Mouse (Mus musculus) right cerebral cortex, postnatal 25 days (tissue): ENCODE results near the gene Dusp7.

Experiments used
- DNase-seq: peaks from one replicate; pipeline ENCODE4 v3.0.0; 2022

Gene Dusp7

GRCm38 (mm10) chr9:106355217-106355974 is 13.0 kb upstream of the Dusp7 start:
- DNase-seq, result no peak

GRCm38 (mm10) chr9:106355975-106356286 is 12.5 kb upstream of the Dusp7 start:
- DNase-seq, result no peak

- no peak for DNase-seq
Measured at GRCm38 (mm10) chr9:106356323-106356844, 12.0 kb upstream of the Dusp7 start.

GRCm38 (mm10) chr9:106357167-106357566 is 11.3 kb upstream of the Dusp7 start:
- no peak for DNase-seq

- DNase-seq, result no peak
Measured at GRCm38 (mm10) chr9:106359297-106359696, 9.1 kb upstream of the Dusp7 start.

- no peak for DNase-seq
Measured at GRCm38 (mm10) chr9:106361140-106361539, 7.3 kb upstream of the Dusp7 start.

- no peak for DNase-seq
Measured at GRCm38 (mm10) chr9:106365333-106365732, 3.1 kb upstream of the Dusp7 start.

GRCm38 (mm10) chr9:106366188-106366587 is 2.2 kb upstream of the Dusp7 start:
- DNase-seq, result no peak

GRCm38 (mm10) chr9:106367001-106367400 is 1.4 kb upstream of the Dusp7 start:
- no peak for DNase-seq

- peak; percentile 99 for DNase-seq
Measured at GRCm38 (mm10) chr9:106367592-106368111, 780 bp upstream of the Dusp7 start.

GRCm38 (mm10) chr9:106368831-106369501 is 534 bp downstream of the Dusp7 start:
- peak; percentile 63 for DNase-seq

- peak; percentile 54 for DNase-seq
Measured at GRCm38 (mm10) chr9:106369801-106370485, 1.5 kb downstream of the Dusp7 start.

- DNase-seq, result peak; percentile 55
Measured at GRCm38 (mm10) chr9:106370620-106371383, 2.4 kb downstream of the Dusp7 start.

- DNase-seq, result peak; percentile 71
Measured at GRCm38 (mm10) chr9:106371384-106371671, 2.9 kb downstream of the Dusp7 start.

GRCm38 (mm10) chr9:106371776-106372175 is 3.3 kb downstream of the Dusp7 start:
- peak; percentile 73 for DNase-seq

- DNase-seq, result no peak
Measured at GRCm38 (mm10) chr9:106372431-106373412, 4.3 kb downstream of the Dusp7 start.

GRCm38 (mm10) chr9:106373973-106374372 is 5.5 kb downstream of the Dusp7 start:
- no peak for DNase-seq

- no peak for DNase-seq
Measured at GRCm38 (mm10) chr9:106377247-106377646, 8.8 kb downstream of the Dusp7 start.

GRCm38 (mm10) chr9:106378045-106378444 is 9.6 kb downstream of the Dusp7 start:
- DNase-seq, result no peak

GRCm38 (mm10) chr9:106378753-106379152 is 10.3 kb downstream of the Dusp7 start:
- DNase-seq, result no peak

GRCm38 (mm10) chr9:106386181-106386864 is 17.9 kb downstream of the Dusp7 start:
- no peak for DNase-seq
